Mouse (Mus musculus): Measurements from ENCODE around the gene Mrpl36. TPM values are rescaled to one million over a fixed set of nuclear protein-coding genes. Genes with fewer than 3 reads are reported as not detected.

Gene Mrpl36
- polyA plus RNA-seq, 1 experiment from 2014 or later, result 151 TPM

GRCm38 (mm10) chr13:73310183-73310929 is 18.0 kb upstream of the Mrpl36 start:
- Histone ChIP-seq H3K4me3 (no peak overlapping the region), H3K27ac (no peak overlapping the region), H3K9ac (no peak overlapping the region), H3K36me3 (no peaks in the 10 kb centered on the region), H3K9me3 (replicated peaks) (no peaks in the 10 kb centered on the region), H3K4me2 (no peak overlapping the region), H3K27me3 (replicated peaks) (peaks cover 20% of the 10 kb centered on the region), H3K4me1 (no peaks in the 10 kb centered on the region)
- WGBS (ENCODE audit: insufficient replicate concordance), result 25% methylated on average over 8 of the region's 8 CpGs
- ATAC-seq, result peak; percentile 59; the same call in 1 of the 2 replicates

- H3K27me3 ChIP-seq (replicated peaks), result no peaks in the 10 kb centered on the region
Measured at GRCm38 (mm10) chr13:73320048-73320447, 8.3 kb upstream of the Mrpl36 start.

GRCm38 (mm10) chr13:73322626-73323025 is 5.7 kb upstream of the Mrpl36 start:
- no peak for ATAC-seq
- H3K36me3 ChIP-seq, result peaks cover 83% of the 10 kb centered on the region
- no peak overlapping the region for H3K4me3 ChIP-seq
- H3K27me3 ChIP-seq (replicated peaks), result no peaks in the 10 kb centered on the region
- peaks cover 15% of the 10 kb centered on the region for H3K4me1 ChIP-seq
- 85% methylated on average over 10 of the region's 10 CpGs for WGBS (ENCODE audit: insufficient replicate concordance)
- no peak overlapping the region for H3K27ac ChIP-seq
- no peak overlapping the region for H3K4me2 ChIP-seq
- H3K9me3 ChIP-seq (replicated peaks), result no peaks in the 10 kb centered on the region
- no peak overlapping the region for H3K9ac ChIP-seq

More at GRCm38 (mm10) chr13:73320048-73320447, 8.3 kb upstream of the Mrpl36 start:
- WGBS (ENCODE audit: insufficient replicate concordance), result 91% methylated on average over 4 of the region's 4 CpGs
- no peak for ATAC-seq
- Histone ChIP-seq H3K9ac (no peak overlapping the region), H3K36me3 (peaks cover 87% of the 10 kb centered on the region), H3K9me3 (replicated peaks) (no peaks in the 10 kb centered on the region), H3K4me3 (no peak overlapping the region), H3K4me2 (no peak overlapping the region), H3K27ac (no peak overlapping the region), H3K4me1 (no peaks in the 10 kb centered on the region)

GRCm38 (mm10) chr13:73323406-73323805 is 4.9 kb upstream of the Mrpl36 start:
- no peaks in the 10 kb centered on the region for H3K9me3 ChIP-seq (replicated peaks)
- no peaks in the 10 kb centered on the region for H3K27me3 ChIP-seq (replicated peaks)
- no peak for ATAC-seq
- peaks cover 75% of the 10 kb centered on the region for H3K36me3 ChIP-seq
- WGBS (ENCODE audit: insufficient replicate concordance), result 84% methylated on average over 4 of the region's 4 CpGs
- H3K27ac ChIP-seq, result no peak overlapping the region
- H3K4me2 ChIP-seq, result no peak overlapping the region
- H3K4me1 ChIP-seq, result peaks cover 18% of the 10 kb centered on the region
- no peak overlapping the region for H3K4me3 ChIP-seq
- no peak overlapping the region for H3K9ac ChIP-seq

- peaks cover 18% of the 10 kb centered on the region for H3K36me3 ChIP-seq
- H3K4me2 ChIP-seq, result peak overlapping the region; percentile 89
- no peaks in the 10 kb centered on the region for H3K27me3 ChIP-seq (replicated peaks)
- ATAC-seq, result peak; percentile 86
- H3K27ac ChIP-seq, result peak overlapping the region; percentile 77
- peak overlapping the region; percentile 85 for H3K9ac ChIP-seq
- H3K4me3 ChIP-seq, result peak overlapping the region; percentile 85
- WGBS (ENCODE audit: insufficient replicate concordance), result under 1% methylated on average over 42 of the region's 42 CpGs
- peaks cover 48% of the 10 kb centered on the region for H3K4me1 ChIP-seq
- no peaks in the 10 kb centered on the region for H3K9me3 ChIP-seq (replicated peaks)
Measured at GRCm38 (mm10) chr13:73330844-73331501, 2.7 kb downstream of the Mrpl36 start.

- 34% methylated on average over 3 of the region's 3 CpGs for WGBS (ENCODE audit: insufficient replicate concordance)
- Histone ChIP-seq H3K27me3 (replicated peaks) (no peaks in the 10 kb centered on the region), H3K4me1 (peaks cover 45% of the 10 kb centered on the region), H3K9me3 (replicated peaks) (no peaks in the 10 kb centered on the region), H3K4me2 (peak overlapping the region; percentile 89), H3K36me3 (peaks cover 11% of the 10 kb centered on the region; the same call in 1 of the 2 replicates), H3K9ac (peak overlapping the region; percentile 85), H3K4me3 (peak overlapping the region; percentile 85), H3K27ac (peak overlapping the region; percentile 77; the same call in 1 of the 2 replicates)
- ATAC-seq, result no peak
Measured at GRCm38 (mm10) chr13:73331736-73332135, 3.4 kb downstream of the Mrpl36 start.

GRCm38 (mm10) chr13:73336753-73337152 is 8.4 kb downstream of the Mrpl36 start:
- WGBS (ENCODE audit: insufficient replicate concordance), result 56% methylated on average over 7 of the region's 7 CpGs

GRCm38 (mm10) chr13:73345102-73345890 is 17.0 kb downstream of the Mrpl36 start:
- H3K4me3 ChIP-seq, result no peak overlapping the region
- H3K36me3 ChIP-seq, result no peaks in the 10 kb centered on the region
- H3K27ac ChIP-seq, result no peak overlapping the region
- no peak overlapping the region for H3K4me2 ChIP-seq
- no peaks in the 10 kb centered on the region for H3K27me3 ChIP-seq (replicated peaks)
- no peaks in the 10 kb centered on the region for H3K9me3 ChIP-seq (replicated peaks)
- H3K4me1 ChIP-seq, result no peaks in the 10 kb centered on the region
- WGBS (ENCODE audit: insufficient replicate concordance), result 43% methylated on average over 9 of the region's 9 CpGs
- no peak overlapping the region for H3K9ac ChIP-seq
- no peak for ATAC-seq

More at GRCm38 (mm10) chr13:73336753-73337152, 8.4 kb downstream of the Mrpl36 start:
- Histone ChIP-seq H3K4me1 (peaks cover 18% of the 10 kb centered on the region), H3K4me3 (no peak overlapping the region), H3K9me3 (replicated peaks) (no peaks in the 10 kb centered on the region), H3K4me2 (no peak overlapping the region), H3K27ac (no peak overlapping the region), H3K27me3 (replicated peaks) (no peaks in the 10 kb centered on the region), H3K36me3 (peaks cover 11% of the 10 kb centered on the region; the same call in 1 of the 2 replicates), H3K9ac (no peak overlapping the region)
- ATAC-seq, result no peak

GRCm38 (mm10) chr13:73346131-73346530 is 17.8 kb downstream of the Mrpl36 start:
- 66% methylated on average over 2 of the region's 2 CpGs for WGBS (ENCODE audit: insufficient replicate concordance)
- no peak overlapping the region for H3K4me3 ChIP-seq

GRCm38 (mm10) chr13:73346743-73347142 is 18.4 kb downstream of the Mrpl36 start:
- Histone ChIP-seq H3K9me3 (replicated peaks) (no peaks in the 10 kb centered on the region), H3K4me3 (no peak overlapping the region), H3K4me2 (no peak overlapping the region), H3K36me3 (no peaks in the 10 kb centered on the region), H3K9ac (no peak overlapping the region), H3K27me3 (replicated peaks) (peaks cover 4% of the 10 kb centered on the region; the same call in 1 of the 2 replicates), H3K27ac (no peak overlapping the region), H3K4me1 (peaks cover 9% of the 10 kb centered on the region)
- WGBS (ENCODE audit: insufficient replicate concordance), result 74% methylated on average over 4 of the region's 4 CpGs
- ATAC-seq, result no peak

More at GRCm38 (mm10) chr13:73346131-73346530, 17.8 kb downstream of the Mrpl36 start:
- Histone ChIP-seq H3K27me3 (replicated peaks) (no peaks in the 10 kb centered on the region), H3K4me1 (peaks cover 6% of the 10 kb centered on the region), H3K4me2 (no peak overlapping the region), H3K9me3 (replicated peaks) (no peaks in the 10 kb centered on the region), H3K27ac (no peak overlapping the region), H3K36me3 (no peaks in the 10 kb centered on the region), H3K9ac (no peak overlapping the region)
- ATAC-seq, result no peak

- Histone ChIP-seq H3K9me3 (replicated peaks) (no peaks in the 10 kb centered on the region), H3K4me2 (no peak overlapping the region), H3K4me1 (peaks cover 9% of the 10 kb centered on the region), H3K4me3 (no peak overlapping the region), H3K9ac (no peak overlapping the region), H3K36me3 (no peaks in the 10 kb centered on the region), H3K27me3 (replicated peaks) (peaks cover 6% of the 10 kb centered on the region; the same call in 1 of the 2 replicates), H3K27ac (no peak overlapping the region)
- no peak for ATAC-seq
- WGBS (ENCODE audit: insufficient replicate concordance), result 66% methylated on average over 3 of the region's 3 CpGs
Measured at GRCm38 (mm10) chr13:73347171-73347570, 18.9 kb downstream of the Mrpl36 start.
